Mouse (Mus musculus) liver, adult 2 months (tissue): ENCODE measurements around the gene Timm22.

ENCODE experiments used
- CTCF ChIP-seq: fragments of 200-500 bp; IDR thresholded peaks from 2 replicates; pipeline ENCODE4 v1.5.1; 2011; ENCODE audit warnings: low read depth, low read length, control low read depth
- POLR2A ChIP-seq: fragments of 200-500 bp; IDR thresholded peaks from 2 replicates; pipeline ENCODE4 v1.6.1; 2011; ENCODE audit warnings: low read length, control low read depth; ENCODE audit not compliant: insufficient read depth; ENCODE audit errors: extremely low read depth

DNA sequence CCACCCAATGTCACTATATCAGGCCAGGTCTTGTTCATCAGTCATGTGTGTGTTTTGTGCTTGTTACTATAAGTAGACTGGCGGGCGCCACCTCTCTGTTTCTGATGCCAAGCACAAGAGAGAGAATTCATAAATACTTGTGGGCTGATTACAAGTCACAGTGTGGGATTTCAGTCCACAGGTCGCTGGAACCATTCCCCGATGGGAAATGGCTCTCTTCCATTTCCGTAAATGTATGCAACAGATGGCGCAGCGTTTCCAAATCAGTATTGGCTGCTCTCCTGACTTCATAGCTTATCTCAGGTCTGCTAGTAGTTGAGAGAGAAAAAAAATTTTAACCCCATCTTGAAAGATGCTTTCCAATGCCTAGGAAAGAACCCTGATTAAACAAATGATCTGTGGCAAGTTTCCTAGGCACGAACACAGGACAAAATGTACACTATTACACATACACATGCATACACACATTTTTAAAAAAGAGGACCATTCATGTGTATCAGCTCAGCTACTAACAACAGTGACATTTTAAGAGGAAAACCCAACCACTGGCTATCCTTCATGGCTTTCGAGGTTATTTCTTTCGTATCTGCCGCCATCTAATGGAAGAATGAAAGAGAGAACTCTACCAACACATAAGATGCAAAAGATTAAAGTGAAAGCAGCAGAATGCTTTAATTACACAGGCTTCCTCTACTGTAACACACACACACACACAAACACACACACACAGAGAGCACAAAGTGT, 7.0 kb upstream of the Timm22 start:
- no peak for TF ChIP-seq CTCF
- TF ChIP-seq POLR2A: no peak
